Mouse (Mus musculus): ENCODE results near the gene Hnrnph2.

GRCm38 (mm10) chrX:134564326-134564725 lies 36.7 kb upstream of the Hnrnph2 start:
- no peak; a peak in 1 of 4 replicates for TF ChIP-seq POLR2A (IDR thresholded peaks at IDR 0.05; ENCODE audit: control insufficient read depth in 1 of 2, insufficient read depth in 1 of 2, low read depth in 1 of 2, low read length in 2 of 2, poor library complexity in 1 of 2)
- peak; percentile 98 for TF ChIP-seq GATA1 (IDR thresholded peaks at IDR 0.05; ENCODE audit: low read depth, low read length)
- no peak for TF ChIP-seq CTCF (IDR thresholded peaks at IDR 0.05 in 2 of 3, conservative IDR thresholded peaks at IDR 0.05 in 1 of 3; ENCODE audit: control insufficient read depth in 1 of 3, insufficient read depth in 1 of 3, low read depth in 2 of 3, low read length in 3 of 3, poor library complexity in 1 of 3, severe bottlenecking in 1 of 3)
- TF ChIP-seq ZKSCAN1 (IDR thresholded peaks at IDR 0.05; ENCODE audit: low read depth, low read length): no peak
- peak; percentile 39 for TF ChIP-seq TAL1 (IDR thresholded peaks at IDR 0.05; ENCODE audit: low read length)
- no peak for TF ChIP-seq MAZ (IDR thresholded peaks at IDR 0.05; ENCODE audit: low read depth, low read length)
- TF ChIP-seq SMC3 (IDR thresholded peaks at IDR 0.05; ENCODE audit: low read depth, low read length): no peak
- TF ChIP-seq E2F4 (IDR thresholded peaks at IDR 0.05; ENCODE audit: borderline replicate concordance, low read depth, low read length): no peak
- TF ChIP-seq BHLHE40 (IDR thresholded peaks at IDR 0.05; ENCODE audit: borderline replicate concordance, low read depth, low read length): peak; percentile 87
- TF ChIP-seq JUND (IDR thresholded peaks at IDR 0.05; ENCODE audit: low read depth, low read length): no peak
